Mouse (Mus musculus) layer of hippocampus, adult 8-10 months (tissue): Measurements from ENCODE around the gene Slco2a1. TPM values are rescaled to one million over a fixed set of nuclear protein-coding genes. Genes with fewer than 3 reads are reported as not detected.

Experiments used
- DNase-seq, 2 experiments: peaks; one replicate each; pipeline ENCODE4 v3.0.0; 2022; ENCODE audit warnings: low spot score in 2 of 2
- total RNA-seq, 4 experiments: library from RNA; stranded (reverse); gene quantifications; 2 replicates each; pipeline ENCODE4 v1.2.4; 2022

Slco2a1 gene
- 1 to 10 TPM; 2.0 to 2.3 (median 2.3) TPM for total RNA-seq

- DNase-seq = no peak
Observed at GRCm38 (mm10) chr9:102988462-102988861, at the start of gene Slco2a1. Slco2a1 (plus strand) TSS chr9:102988712.

GRCm38 (mm10) chr9:102942221-102942620, 46.3 kb upstream of the Slco2a1 start:
- no peak for DNase-seq

GRCm38 (mm10) chr9:102944891-102945290, 43.6 kb upstream of the Slco2a1 start:
- DNase-seq = no peak

GRCm38 (mm10) chr9:102946469-102947015, 42.0 kb upstream of the Slco2a1 start:
- DNase-seq = no peak

GRCm38 (mm10) chr9:102948706-102949105, 39.8 kb upstream of the Slco2a1 start:
- no peak for DNase-seq

GRCm38 (mm10) chr9:102951091-102951994, 37.2 kb upstream of the Slco2a1 start:
- DNase-seq = no peak

GRCm38 (mm10) chr9:102955866-102956265, 32.6 kb upstream of the Slco2a1 start:
- no peak for DNase-seq

GRCm38 (mm10) chr9:102958703-102959102, 29.8 kb upstream of the Slco2a1 start:
- no peak for DNase-seq

GRCm38 (mm10) chr9:102961356-102962092, 27.0 kb upstream of the Slco2a1 start:
- DNase-seq = no peak

- no peak for DNase-seq
Observed at GRCm38 (mm10) chr9:102962093-102962788, 26.3 kb upstream of the Slco2a1 start.

GRCm38 (mm10) chr9:102963321-102963720, 25.2 kb upstream of the Slco2a1 start:
- DNase-seq = no peak

- no peak for DNase-seq
Observed at GRCm38 (mm10) chr9:102964644-102965043, 23.9 kb upstream of the Slco2a1 start.

- DNase-seq = no peak
Observed at GRCm38 (mm10) chr9:102972393-102973050, 16.0 kb upstream of the Slco2a1 start.

- no peak for DNase-seq
Observed at GRCm38 (mm10) chr9:102975887-102976286, 12.6 kb upstream of the Slco2a1 start.

GRCm38 (mm10) chr9:102977090-102977489, 11.4 kb upstream of the Slco2a1 start:
- DNase-seq = no peak

GRCm38 (mm10) chr9:102977791-102978492, 10.6 kb upstream of the Slco2a1 start:
- DNase-seq = no peak

GRCm38 (mm10) chr9:102979011-102979700, 9.4 kb upstream of the Slco2a1 start:
- DNase-seq = no peak

GRCm38 (mm10) chr9:102979956-102980355, 8.6 kb upstream of the Slco2a1 start:
- DNase-seq = no peak

- no peak for DNase-seq
Observed at GRCm38 (mm10) chr9:102980420-102980819, 8.1 kb upstream of the Slco2a1 start.

GRCm38 (mm10) chr9:102981791-102982190, 6.7 kb upstream of the Slco2a1 start:
- no peak for DNase-seq
